Mouse (Mus musculus): Measurements from ENCODE around the gene Hnmt. TPM values are rescaled to one million over a fixed set of nuclear protein-coding genes. Genes with fewer than 3 reads are reported as not detected.
"Not testable (repeated sequence)": the region's sequence is repeated elsewhere in the genome, so short reads cannot be mapped to it uniquely, and the experiment has no call there.

Gene Hnmt
- polyA plus RNA-seq, 1 experiment from 2014 or later = 3.0 TPM

DNA sequence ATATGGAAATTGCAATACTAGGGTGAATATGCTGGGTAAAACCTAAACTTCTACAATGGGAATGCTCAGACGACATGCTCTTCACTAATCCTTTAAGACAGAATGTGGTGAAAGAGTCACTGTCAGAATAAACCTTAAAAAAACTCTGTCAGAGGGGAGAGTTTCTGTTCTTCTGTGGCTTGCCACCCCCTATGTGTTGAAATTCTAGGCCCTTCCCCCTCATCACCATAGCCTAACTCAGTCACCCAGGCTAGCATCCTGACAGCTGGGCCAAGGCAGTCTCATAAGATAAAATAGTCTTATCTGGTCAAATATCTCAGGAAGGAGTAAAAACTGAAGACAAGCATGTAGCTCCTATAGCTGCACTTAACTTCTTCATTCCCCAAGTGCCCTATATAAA is 66.3 kb downstream of the Hnmt start:
- ATAC-seq (ENCODE audit: insufficient number of reproducible peaks, insufficient read depth, low FRiP score, low read depth) = no peak
- Histone ChIP-seq H3K9ac (replicated peaks; ENCODE audit: low read depth, low read length) (no peak overlapping the region), H3K27me3 (ENCODE audit: control insufficient read depth, insufficient read depth, low read length) (no peaks in the 10 kb centered on the region), H3K36me3 (ENCODE audit: control insufficient read depth, insufficient read depth, low read length) (no peaks in the 10 kb centered on the region), H3K4me2 (replicated peaks; ENCODE audit: low read depth, low read length) (no peak overlapping the region), H3K4me3 (ENCODE audit: low read depth, low read length) (no peak overlapping the region), H3K4me1 (ENCODE audit: control insufficient read depth, insufficient read depth, low read length) (no peaks in the 10 kb centered on the region), H3K9me3 (ENCODE audit: control insufficient read depth, low read depth, low read length) (no peaks in the 10 kb centered on the region), H3K27ac (ENCODE audit: low read length) (no peak overlapping the region)
- 59% methylated on average over 1 of the region's 1 CpGs for WGBS

GRCm38 (mm10) chr2:23960659-23961274 is 88.4 kb downstream of the Hnmt start:
- H3K27ac ChIP-seq (ENCODE audit: low read length); H3K36me3 ChIP-seq (ENCODE audit: control insufficient read depth, insufficient read depth, low read length); H3K4me3 ChIP-seq (ENCODE audit: low read depth, low read length); H3K9ac ChIP-seq (replicated peaks; ENCODE audit: low read depth, low read length); H3K4me2 ChIP-seq (replicated peaks; ENCODE audit: low read depth, low read length); H3K4me1 ChIP-seq (ENCODE audit: control insufficient read depth, insufficient read depth, low read length); H3K27me3 ChIP-seq (ENCODE audit: control insufficient read depth, insufficient read depth, low read length); H3K9me3 ChIP-seq (ENCODE audit: control insufficient read depth, low read depth, low read length); ATAC-seq (ENCODE audit: insufficient number of reproducible peaks, insufficient read depth, low FRiP score, low read depth): not testable (repeated sequence)
- 93% methylated on average over 15 of the region's 15 CpGs for WGBS

Other genes with a start within 250 kb of the Hnmt start
- not detected in 2 replicates for gene Tbpl2, start 47.2 kb upstream of the Hnmt start, polyA plus RNA-seq (2014; fragmentation: Nextera tagmentation; extraction: Ambion mirVana)
- not detected in 2 replicates for gene Il1f8, start 103.8 kb upstream of the Hnmt start, polyA plus RNA-seq (2014; fragmentation: Nextera tagmentation; extraction: Ambion mirVana)
- not detected in 2 replicates for gene Il1f9, start 137.1 kb upstream of the Hnmt start, polyA plus RNA-seq (2014; fragmentation: Nextera tagmentation; extraction: Ambion mirVana)
- not detected in 2 replicates for gene Il1f6, start 166.0 kb upstream of the Hnmt start, polyA plus RNA-seq (2014; fragmentation: Nextera tagmentation; extraction: Ambion mirVana)
- not detected in 2 replicates for gene Il1f5, start 227.6 kb upstream of the Hnmt start, polyA plus RNA-seq (2014; fragmentation: Nextera tagmentation; extraction: Ambion mirVana)
- gene Il1f10, start 241.8 kb upstream of the Hnmt start, polyA plus RNA-seq (2014; fragmentation: Nextera tagmentation; extraction: Ambion mirVana) = not detected in 2 replicates

All from stomach, embryonic 14.5 days (tissue).